ENCODE assay signal across 8 mouse cellular contexts in the genomic region with DNA sequence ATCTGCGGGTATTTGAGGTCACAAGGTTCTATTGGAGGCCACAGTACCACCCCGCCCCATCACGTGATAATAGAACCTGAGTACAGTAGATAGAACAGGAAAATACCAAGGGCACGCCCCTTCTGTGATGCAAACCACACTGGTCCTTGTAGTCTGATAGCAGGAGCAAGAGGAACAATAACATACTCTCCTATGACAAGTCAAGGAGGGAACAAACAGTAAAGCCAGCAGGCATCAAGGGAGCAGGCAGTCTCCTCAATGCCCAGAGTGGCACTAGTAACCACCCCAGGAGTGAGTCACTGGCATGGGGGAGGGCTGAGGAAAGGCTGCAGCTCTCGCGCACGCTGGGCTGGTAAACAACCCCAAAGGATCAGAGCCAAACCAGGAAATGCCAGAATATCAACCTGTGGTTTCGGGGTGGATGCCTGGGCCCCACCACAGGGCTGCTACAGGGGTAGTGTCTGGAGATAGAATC.
DNase-seq lines count a peak whose midpoint lies in the region; ATAC-seq and TF ChIP-seq lines count a peak whose summit lies in the region.

No protein-coding gene starts in this region.

- peak; percentile 18; the same call in 1 of the 2 replicates for ATAC-seq in intestine, embryonic 15.5 days
- peak; percentile 96 for ATAC-seq in megakaryocyte-erythroid progenitor cell, adult 5-6 weeks (replicated peaks; ENCODE audit: low FRiP score, low TSS enrichment, poor library complexity, severe bottlenecking)
- ATAC-seq in hindbrain, embryonic 16.5 days: no peak

- no peaks in the 10 kb centered on the region for H3K9me3 ChIP-seq in intestine, embryonic 15.5 days
- H3K9me3 ChIP-seq in hindbrain, embryonic 16.5 days (ENCODE audit: control insufficient read depth, low read length): no peaks in the 10 kb centered on the region
- no peaks in the 10 kb centered on the region for H3K9me3 ChIP-seq in midbrain, embryonic 10.5 days (replicated peaks)

- intact Hi-C loops in heart, adult 2 months (cut with DNase I): no loop called here
- intact Hi-C loops in heart, postnatal 25 days (cut with DNase I): no loop called here

- H3K27me3 ChIP-seq in heart, adult 2 months (ENCODE audit: control insufficient read depth, insufficient read depth, low read length): no peaks in the 10 kb centered on the region
- no peaks in the 10 kb centered on the region for H3K27me3 ChIP-seq in intestine, embryonic 15.5 days (replicated peaks)
- H3K27me3 ChIP-seq in hindbrain, embryonic 16.5 days (replicated peaks; ENCODE audit: control insufficient read depth, insufficient read depth, low read length): no peaks in the 10 kb centered on the region
- H3K27me3 ChIP-seq in midbrain, embryonic 10.5 days (ENCODE audit: low read depth, poor library complexity, severe bottlenecking): no peaks in the 10 kb centered on the region

- H3K9ac ChIP-seq in heart, adult 2 months (ENCODE audit: low read depth, low read length): no peak overlapping the region
- no peak overlapping the region for H3K9ac ChIP-seq in intestine, embryonic 15.5 days
- no peak overlapping the region for H3K9ac ChIP-seq in hindbrain, embryonic 16.5 days (ENCODE audit: low read depth, low read length)

- no peaks in the 10 kb centered on the region for H3K79me2 ChIP-seq in heart, adult 2 months (replicated peaks; ENCODE audit: control insufficient read depth, insufficient read depth, low read length)

- no peak for TF ChIP-seq POLR2A in heart, adult 2 months (IDR thresholded peaks at IDR 0.05; ENCODE audit: insufficient read depth, low read depth, low read length)

- no peak for TF ChIP-seq CTCF in heart, adult 2 months (IDR thresholded peaks at IDR 0.05)

- H3K36me3 ChIP-seq in heart, adult 2 months (ENCODE audit: control insufficient read depth, insufficient read depth, low read length): no peaks in the 10 kb centered on the region
- no peaks in the 10 kb centered on the region for H3K36me3 ChIP-seq in intestine, embryonic 15.5 days
- H3K36me3 ChIP-seq in hindbrain, embryonic 16.5 days (ENCODE audit: control insufficient read depth, insufficient read depth, low read length): no peaks in the 10 kb centered on the region
- no peaks in the 10 kb centered on the region for H3K36me3 ChIP-seq in midbrain, embryonic 10.5 days

- peaks cover 6% of the 10 kb centered on the region for H3K4me1 ChIP-seq in heart, adult 2 months (ENCODE audit: control insufficient read depth, insufficient read depth, low read length)
- H3K4me1 ChIP-seq in intestine, embryonic 15.5 days (replicated peaks): peaks cover 15% of the 10 kb centered on the region
- H3K4me1 ChIP-seq in hindbrain, embryonic 16.5 days (ENCODE audit: control insufficient read depth, insufficient read depth, low read depth, low read length): no peaks in the 10 kb centered on the region; the same call in 1 of the 2 replicates
- 0 out of 2 replicates have a peak, but pooled peaks cover 2% of the 10 kb centered on the region for H3K4me1 ChIP-seq in midbrain, embryonic 10.5 days

- peak; percentile 22 to 40 for DNase-seq in heart, adult 2 months
- no peak for DNase-seq in heart, postnatal 25 days (ENCODE audit: low spot score)
- DNase-seq in adipocyte (ENCODE audit: low spot score): peak; percentile 87
- no peak for DNase-seq in midbrain, embryonic 10.5 days (ENCODE audit: low spot score)
- DNase-seq in right cerebral cortex, adult 2 months (ENCODE audit: low spot score in 2 of 2): no peak

- no peak for TF ChIP-seq EP300 in heart, adult 2 months (IDR thresholded peaks at IDR 0.05; ENCODE audit: insufficient read depth, low read depth, low read length)

- WGBS in heart, adult 2 months: 69% methylated on average over 8 of the region's 8 CpGs
- WGBS in intestine, embryonic 15.5 days: 75% methylated on average over 8 of the region's 8 CpGs
- whole genome bisulfite sequencing in hindbrain, embryonic 16.5 days: 86% methylated on average over 8 of the region's 8 CpGs
- 85% methylated on average over 8 of the region's 8 CpGs for WGBS in midbrain, embryonic 10.5 days

- H3K4me3 ChIP-seq in heart, adult 2 months: no peak overlapping the region
- no peak overlapping the region for H3K4me3 ChIP-seq in intestine, embryonic 15.5 days (replicated peaks)
- no peak overlapping the region for H3K4me3 ChIP-seq in hindbrain, embryonic 16.5 days (ENCODE audit: low read length)
- no peak overlapping the region for H3K4me3 ChIP-seq in midbrain, embryonic 10.5 days

- H3K4me2 ChIP-seq in intestine, embryonic 15.5 days (replicated peaks): no peak overlapping the region
- no peak overlapping the region for H3K4me2 ChIP-seq in hindbrain, embryonic 16.5 days (ENCODE audit: low read length)

- H3K27ac ChIP-seq in heart, adult 2 months: no peak overlapping the region
- H3K27ac ChIP-seq in intestine, embryonic 15.5 days: no peak overlapping the region
- H3K27ac ChIP-seq in hindbrain, embryonic 16.5 days (ENCODE audit: low read depth, low read length): no peak overlapping the region
- H3K27ac ChIP-seq in midbrain, embryonic 10.5 days (replicated peaks): no peak overlapping the region

Comparison
In these comparisons a context has a peak if more than half of its experiments do, and no peak if none do; other contexts are left out.
1. DNase-seq: peak in heart, adult 2 months (2 of 2) and adipocyte (single experiment); none in heart, postnatal 25 days (single experiment), midbrain, embryonic 10.5 days (single experiment) and right cerebral cortex, adult 2 months (0 of 2).